Mouse (Mus musculus) bone marrow macrophage, adult 2 months (primary cell): ENCODE measurements around the gene Ikzf2. TPM values are rescaled to one million over a fixed set of nuclear protein-coding genes. Genes with fewer than 3 reads are reported as not detected.

Experiments
- H3K27ac ChIP-seq: 2 replicates; pipeline ENCODE4 v1.5.1; 2012; ENCODE audit warnings: low read depth, low read length; ENCODE audit not compliant: insufficient read depth
- H3K4me1 ChIP-seq: 2 replicates; pipeline ENCODE4 v1.6.1; 2012; ENCODE audit warnings: low read length; ENCODE audit not compliant: control insufficient read depth, insufficient read depth
- H3K4me3 ChIP-seq: 2 replicates; pipeline ENCODE4 v1.5.1; 2012; ENCODE audit warnings: mild to moderate bottlenecking, low read length, moderate library complexity; ENCODE audit not compliant: insufficient read depth
- CTCF ChIP-seq: IDR thresholded peaks from 2 replicates; pipeline ENCODE4 v1.5.1; 2012; ENCODE audit warnings: low read depth, mild to moderate bottlenecking, low read length, moderate library complexity
- POLR2A ChIP-seq: IDR thresholded peaks from 2 replicates; pipeline ENCODE4 v1.6.1; 2012; ENCODE audit warnings: mild to moderate bottlenecking, low read depth, low read length, borderline replicate concordance
- polyA plus RNA-seq: library from polyadenylated mRNA; stranded (reverse); fragments of >200 nt; gene quantifications from 2 replicates; pipeline ENCODE4 v1.2.4, GENCODE M21; 2012; ENCODE audit not compliant: missing spikeins, insufficient read depth, insufficient read length

Ikzf2 gene
- polyA plus RNA-seq, 1 experiment = 1.8 TPM

DNA sequence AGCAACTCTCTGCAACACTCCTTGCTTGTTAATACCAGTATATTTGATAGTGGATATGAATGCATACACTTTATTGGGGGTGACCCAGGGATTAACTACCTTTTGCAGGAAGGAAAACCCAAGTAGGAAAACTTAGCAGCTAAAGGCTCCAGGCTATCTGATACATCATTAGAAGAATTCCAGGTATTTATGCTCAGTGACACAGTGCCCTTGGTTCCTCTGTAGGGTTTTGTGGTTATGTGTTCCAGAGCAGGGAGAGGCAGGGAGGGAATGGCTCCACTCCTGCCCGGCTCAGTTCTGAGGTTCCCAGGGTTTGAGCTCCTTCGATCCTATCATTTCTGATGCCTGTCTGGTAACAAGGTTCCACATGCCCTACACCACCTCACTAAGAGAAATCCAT, 165.4 kb downstream of the Ikzf2 start:
- Histone ChIP-seq H3K4me1 (no peaks in the 10 kb centered on the region), H3K27ac (no peak overlapping the region), H3K4me3 (no peak overlapping the region)
- no peak for TF ChIP-seq POLR2A
- TF ChIP-seq CTCF = no peak

DNA sequence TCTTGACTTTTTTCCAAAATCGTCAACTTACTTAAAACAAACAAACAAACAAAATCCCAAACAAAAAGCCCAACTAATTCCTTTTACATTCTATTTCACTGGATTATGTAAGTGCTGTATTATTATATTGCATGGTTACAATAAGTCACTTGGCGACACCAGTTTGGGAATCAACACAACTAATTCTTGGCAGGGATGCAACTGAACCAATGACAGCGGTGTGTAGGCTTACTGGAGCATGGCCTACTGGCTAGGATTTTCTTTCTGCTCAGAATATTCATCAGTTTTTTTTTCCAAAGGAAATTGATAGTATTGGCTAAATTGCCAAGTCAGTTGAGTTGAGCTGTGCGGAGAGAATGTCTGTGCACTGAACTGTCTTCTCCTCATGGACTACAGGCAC, 167.7 kb downstream of the Ikzf2 start:
- H3K4me3 ChIP-seq = no peak overlapping the region
- no peaks in the 10 kb centered on the region for H3K4me1 ChIP-seq
- H3K27ac ChIP-seq = no peak overlapping the region
- no peak for TF ChIP-seq CTCF
- no peak for TF ChIP-seq POLR2A

DNA sequence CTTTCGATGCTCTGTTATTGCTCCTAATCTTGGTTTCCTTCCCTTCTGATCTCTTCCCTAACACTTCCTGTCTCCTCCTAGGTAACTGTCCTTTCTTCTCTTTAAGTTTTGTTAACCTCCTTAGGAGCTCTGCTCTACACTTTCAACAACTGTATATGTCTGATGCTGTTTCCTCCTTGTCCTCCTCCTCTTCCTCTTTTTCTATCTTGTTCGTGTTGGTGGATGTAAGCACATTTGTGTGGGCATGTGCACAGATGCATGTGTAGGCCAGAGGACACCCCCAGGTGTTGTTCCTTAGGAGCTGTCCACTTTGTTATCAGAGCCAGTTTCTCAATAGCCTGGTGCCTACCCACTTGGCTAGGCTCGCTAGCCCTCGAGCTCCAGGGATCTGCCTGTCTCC, 169.0 kb downstream of the Ikzf2 start:
- Histone ChIP-seq H3K27ac (no peak overlapping the region), H3K4me3 (no peak overlapping the region), H3K4me1 (no peaks in the 10 kb centered on the region)
- no peak for TF ChIP-seq POLR2A
- TF ChIP-seq CTCF = no peak

GRCm38 (mm10) chr1:69516144-69516543, 170.9 kb downstream of the Ikzf2 start:
- Histone ChIP-seq H3K4me3 (no peak overlapping the region), H3K27ac (no peak overlapping the region)

GRCm38 (mm10) chr1:69513595-69514250, 173.3 kb downstream of the Ikzf2 start:
- Histone ChIP-seq H3K27ac (no peak overlapping the region), H3K4me1 (no peaks in the 10 kb centered on the region), H3K4me3 (no peak overlapping the region)
- TF ChIP-seq POLR2A (no peak), CTCF (no peak)

More at GRCm38 (mm10) chr1:69516144-69516543, 170.9 kb downstream of the Ikzf2 start:
- TF ChIP-seq POLR2A (no peak), CTCF (no peak)
- H3K4me1 ChIP-seq = no peaks in the 10 kb centered on the region

- TF ChIP-seq CTCF = no peak
- TF ChIP-seq POLR2A = no peak
- Histone ChIP-seq H3K4me1 (no peaks in the 10 kb centered on the region), H3K27ac (no peak overlapping the region), H3K4me3 (no peak overlapping the region)
Measured at GRCm38 (mm10) chr1:69508275-69508674, 178.8 kb downstream of the Ikzf2 start.

GRCm38 (mm10) chr1:69507513-69507912, 179.5 kb downstream of the Ikzf2 start:
- TF ChIP-seq POLR2A (no peak), CTCF (no peak)
- Histone ChIP-seq H3K27ac (no peak overlapping the region), H3K4me3 (no peak overlapping the region), H3K4me1 (no peaks in the 10 kb centered on the region)

DNA sequence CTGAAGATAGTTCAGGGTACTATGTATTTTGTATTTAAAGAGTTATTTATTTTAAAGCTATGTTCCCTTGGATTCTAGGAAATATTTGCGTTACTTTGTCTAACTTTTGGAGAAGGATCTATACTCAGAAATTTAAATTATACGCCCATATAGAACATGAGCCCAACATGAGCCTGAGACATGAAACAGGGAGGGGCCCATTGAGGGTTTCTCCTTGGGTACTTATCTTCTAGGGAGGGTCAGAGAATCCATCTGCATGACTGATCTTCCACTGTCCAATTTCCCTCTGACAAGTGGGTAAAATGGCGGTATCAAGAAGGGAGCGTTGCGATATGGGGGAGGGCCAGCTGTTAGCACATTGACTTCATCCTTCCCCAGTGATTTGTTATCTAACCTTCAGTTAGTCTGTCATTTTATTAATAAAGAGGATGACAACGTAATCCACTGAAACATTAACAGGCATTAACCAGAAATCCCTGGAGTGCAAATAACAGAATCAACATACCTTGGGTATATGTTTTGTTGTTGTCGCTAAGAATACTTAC, 180.4 kb downstream of the Ikzf2 start:
- H3K4me1 ChIP-seq = no peaks in the 10 kb centered on the region
- H3K27ac ChIP-seq = no peak overlapping the region
- no peak overlapping the region for H3K4me3 ChIP-seq
- TF ChIP-seq POLR2A (no peak), CTCF (no peak)

DNA sequence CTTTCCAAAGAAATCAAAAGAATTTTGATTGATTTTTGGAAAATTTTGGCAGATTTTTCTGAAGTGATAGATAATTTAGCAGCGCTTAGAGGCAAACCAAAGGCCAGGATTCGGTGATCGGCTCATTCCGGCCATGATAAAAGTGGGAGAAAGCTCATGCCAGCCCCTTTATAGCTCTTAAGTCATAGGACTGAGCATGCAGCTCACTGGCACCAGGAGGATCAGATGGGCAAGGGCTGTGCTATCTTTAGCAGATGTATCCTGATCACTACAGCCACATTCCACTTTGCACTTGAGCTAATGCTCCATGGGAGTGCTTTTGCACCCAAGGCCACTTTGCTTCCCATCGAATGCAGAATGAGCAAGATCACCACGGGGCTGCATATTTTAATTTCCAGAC, 181.0 kb downstream of the Ikzf2 start:
- TF ChIP-seq POLR2A (no peak), CTCF (no peak)
- Histone ChIP-seq H3K27ac (no peak overlapping the region), H3K4me1 (no peaks in the 10 kb centered on the region), H3K4me3 (no peak overlapping the region)

- TF ChIP-seq CTCF (no peak), POLR2A (no peak)
- no peak overlapping the region for H3K27ac ChIP-seq
- no peak overlapping the region for H3K4me3 ChIP-seq
- H3K4me1 ChIP-seq = no peaks in the 10 kb centered on the region
Measured at GRCm38 (mm10) chr1:69500388-69500787, 186.7 kb downstream of the Ikzf2 start.
